Mouse (Mus musculus) ES-Bruce4 (cell line): ENCODE data around the gene Znhit1.

Experiments
- CTCF ChIP-seq: IDR thresholded peaks from one replicate; pipeline ENCODE4 v1.8.1; 2011; ENCODE audit warnings: low read depth, low read length
- POLR2A ChIP-seq: IDR thresholded peaks from one replicate; pipeline ENCODE4 v1.8.1; 2011; ENCODE audit warnings: low read length; ENCODE audit not compliant: insufficient read depth

DNA sequence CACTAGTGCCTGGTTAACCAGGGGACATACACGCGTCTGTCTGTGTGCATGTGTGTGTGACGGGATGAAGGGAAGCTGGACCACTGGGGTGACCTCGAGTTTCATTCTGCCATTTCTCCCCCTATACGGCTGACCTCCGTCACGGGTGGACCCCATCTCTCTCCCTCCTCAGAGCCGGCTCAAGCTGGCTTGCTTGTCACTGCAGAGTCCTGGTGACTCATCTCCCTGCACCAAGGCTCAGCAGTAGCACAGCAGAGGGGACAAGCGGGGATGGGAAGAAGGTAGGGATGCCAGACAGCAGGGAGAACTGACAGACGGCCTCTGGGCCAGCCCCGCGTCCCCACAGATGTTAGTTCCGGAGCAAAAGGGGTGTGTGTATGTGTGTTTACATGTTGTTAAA, 48.4 kb upstream of the Znhit1 start:
- no peak for TF ChIP-seq CTCF
- TF ChIP-seq POLR2A: no peak
